Mouse (Mus musculus): ENCODE measurements at regions not wholly inside any gene's neighbourhood (a gene's known extent, or its start where the extent isn't known, plus 50 kb on each side); places are given as distances from the start of the nearest gene placed in this dataset.

- DNase-seq (ENCODE audit: low read depth, low spot score): no peak
These were observed 285.0 kb downstream of the Insig2 start for GRCm38 (mm10) chr1:121047406-121047805.

- no peak for DNase-seq (ENCODE audit: low read depth, low spot score)
These were observed 282.7 kb downstream of the Insig2 start for GRCm38 (mm10) chr1:121049684-121050083.

GRCm38 (mm10) chr1:121050695-121051495 lies 281.5 kb downstream of the Insig2 start:
- no peak for DNase-seq (ENCODE audit: low read depth, low spot score)

- no peak for DNase-seq (ENCODE audit: low read depth, low spot score)
These were observed 280.8 kb downstream of the Insig2 start for GRCm38 (mm10) chr1:121051496-121052119.

- no peak for DNase-seq (ENCODE audit: low read depth, low spot score)
These were observed 280.3 kb downstream of the Insig2 start for GRCm38 (mm10) chr1:121052120-121052501.

- DNase-seq (ENCODE audit: low read depth, low spot score): peak; percentile 52
These were observed 278.7 kb downstream of the Insig2 start for GRCm38 (mm10) chr1:121053692-121054091.

- DNase-seq (ENCODE audit: low read depth, low spot score): no peak
These were observed 257.8 kb downstream of the Insig2 start for GRCm38 (mm10) chr1:121074569-121074968.

GRCm38 (mm10) chr1:121082839-121083238 lies 249.6 kb downstream of the Insig2 start:
- no peak for DNase-seq (ENCODE audit: low read depth, low spot score)

GRCm38 (mm10) chr1:121085101-121085727 lies 247.2 kb downstream of the Insig2 start:
- DNase-seq (ENCODE audit: low read depth, low spot score): no peak

- peak; percentile 98 for DNase-seq (ENCODE audit: low read depth, low spot score)
These were observed 245.1 kb downstream of the Insig2 start for GRCm38 (mm10) chr1:121087124-121087887.

GRCm38 (mm10) chr1:121090628-121091027 lies 241.8 kb downstream of the Insig2 start:
- DNase-seq (ENCODE audit: low read depth, low spot score): no peak

GRCm38 (mm10) chr1:121092870-121093269 lies 239.5 kb downstream of the Insig2 start:
- DNase-seq (ENCODE audit: low read depth, low spot score): no peak

GRCm38 (mm10) chr1:121096551-121097550 lies 235.5 kb downstream of the Insig2 start:
- DNase-seq (ENCODE audit: low read depth, low spot score): peak; percentile 43

GRCm38 (mm10) chr1:121111776-121112344 lies 220.5 kb downstream of the Insig2 start:
- no peak for DNase-seq (ENCODE audit: low read depth, low spot score)

GRCm38 (mm10) chr1:121112464-121112863 lies 219.9 kb downstream of the Insig2 start:
- no peak for DNase-seq (ENCODE audit: low read depth, low spot score)

GRCm38 (mm10) chr1:121116626-121117025 lies 215.8 kb downstream of the Insig2 start:
- DNase-seq (ENCODE audit: low read depth, low spot score): no peak

GRCm38 (mm10) chr1:121123436-121123835 lies 209.0 kb downstream of the Insig2 start:
- DNase-seq (ENCODE audit: low read depth, low spot score): peak; percentile 84

- no peak for DNase-seq (ENCODE audit: low read depth, low spot score)
These were observed 196.1 kb downstream of the Insig2 start for GRCm38 (mm10) chr1:121136284-121136683.

GRCm38 (mm10) chr1:121136846-121137245 lies 195.5 kb downstream of the Insig2 start:
- no peak for DNase-seq (ENCODE audit: low read depth, low spot score)

GRCm38 (mm10) chr1:121144981-121145380 lies 187.4 kb downstream of the Insig2 start:
- DNase-seq (ENCODE audit: low read depth, low spot score): no peak
